Mouse (Mus musculus) liver, embryonic 14.5 days (tissue): ENCODE data around the gene Man1a2.

Source experiments
- CTCF ChIP-seq: IDR thresholded peaks from 2 replicates; pipeline ENCODE4 v1.5.1; 2016; ENCODE audit warnings: antibody characterized with exemption, low read depth, control low read depth
- EP300 ChIP-seq: IDR thresholded peaks from 2 replicates; pipeline ENCODE4 v1.6.1; 2016; ENCODE audit warnings: antibody characterized with exemption, low read depth

GRCm38 (mm10) chr3:100670412-100670811 lies 14.9 kb downstream of the Man1a2 start:
- TF ChIP-seq CTCF: no peak
- no peak for TF ChIP-seq EP300
